Mouse (Mus musculus) brain, embryonic 18.5 days (tissue): ENCODE results near the gene Gm9125.
"Not testable (repeated sequence)": the region's sequence is repeated elsewhere in the genome, so short reads cannot be mapped to it uniquely, and the experiment has no call there.

ENCODE experiments used
- DNase-seq: peaks from one replicate; pipeline ENCODE4 v3.0.0-alpha.2; 2012; ENCODE audit warnings: low read depth, low spot score

The Gm9125 gene

DNA sequence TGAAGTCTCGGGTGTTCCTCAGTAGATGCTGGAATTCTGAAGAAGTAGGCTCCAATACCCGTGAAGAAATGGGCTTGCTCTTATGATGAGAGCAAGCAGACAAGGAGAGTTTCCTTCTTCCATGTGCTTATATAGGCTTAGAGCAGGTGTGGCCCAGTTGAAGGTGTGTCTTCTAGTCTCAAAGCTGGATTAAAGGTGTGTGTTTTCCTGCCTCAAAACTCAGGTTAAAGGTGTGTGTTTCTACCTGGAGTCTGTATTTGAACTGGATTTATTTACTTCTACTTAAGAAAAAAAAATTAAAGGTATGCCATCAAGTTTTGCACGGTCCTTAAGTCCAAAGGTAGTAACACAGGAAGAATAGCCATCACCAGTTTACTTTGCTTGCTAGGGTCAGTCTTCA, at the start of gene Gm9125:
Gene Gm9125 (minus strand): TSS at position 101 of the 400 bp plus-strand sequence.
- DNase-seq, result not testable (repeated sequence)

DNA sequence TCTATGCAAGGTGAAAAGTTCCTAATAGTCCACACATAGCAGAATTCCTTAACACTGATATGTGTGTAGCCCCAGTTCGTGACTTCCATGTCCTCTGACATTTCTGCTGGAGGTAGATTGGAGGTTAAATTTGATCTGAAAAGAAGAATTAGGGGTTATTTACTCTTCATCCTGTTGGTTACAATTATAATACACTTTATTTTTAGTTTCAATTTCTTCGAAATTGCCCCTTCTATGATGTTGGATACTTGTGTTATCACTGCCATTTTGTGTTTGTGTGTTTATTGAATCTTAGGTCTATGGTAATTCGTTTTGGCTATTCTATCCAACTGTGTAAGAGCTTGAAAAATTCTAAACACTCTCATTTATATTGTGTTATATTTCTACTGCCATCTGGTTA, 17.9 kb upstream of the Gm9125 start, which contains the start of gene Gm10697:
Gene Gm10697 (minus strand): TSS at position 101 of the 400 bp plus-strand sequence.
- not testable (repeated sequence) for DNase-seq

- not testable (repeated sequence) for DNase-seq
These were observed 5.0 kb downstream of the Gm9125 start for GRCm38 (mm10) chr3:94049566-94050121.

GRCm38 (mm10) chr3:94038241-94038640, 16.4 kb downstream of the Gm9125 start:
- DNase-seq, result not testable (repeated sequence)

DNA sequence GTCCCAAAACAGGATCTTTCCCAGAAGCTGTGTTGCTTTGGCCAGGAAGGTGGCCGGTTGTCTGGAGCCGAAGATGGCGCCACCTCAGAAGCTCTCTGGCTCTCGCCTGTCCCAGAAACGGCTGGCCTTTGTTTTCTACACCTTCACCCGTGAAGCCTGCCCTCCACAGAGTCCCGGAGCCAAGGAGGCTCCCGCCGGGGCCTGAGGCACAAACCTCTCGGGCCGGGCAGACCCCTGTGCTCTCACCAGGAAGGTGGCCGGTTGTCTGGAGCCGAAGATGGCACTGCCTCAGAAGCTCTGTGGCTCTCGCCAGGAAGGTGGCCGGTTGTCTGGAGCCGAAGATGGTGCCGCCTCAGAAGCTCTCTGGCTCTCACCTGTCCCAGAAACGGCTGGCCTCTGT, 20.3 kb downstream of the Gm9125 start:
- not testable (repeated sequence) for DNase-seq
